Mouse (Mus musculus): ENCODE results near the gene Klra1.
"Not testable (repeated sequence)": the region's sequence is repeated elsewhere in the genome, so short reads cannot be mapped to it uniquely, and the experiment has no call there.

The Klra1 gene

DNA sequence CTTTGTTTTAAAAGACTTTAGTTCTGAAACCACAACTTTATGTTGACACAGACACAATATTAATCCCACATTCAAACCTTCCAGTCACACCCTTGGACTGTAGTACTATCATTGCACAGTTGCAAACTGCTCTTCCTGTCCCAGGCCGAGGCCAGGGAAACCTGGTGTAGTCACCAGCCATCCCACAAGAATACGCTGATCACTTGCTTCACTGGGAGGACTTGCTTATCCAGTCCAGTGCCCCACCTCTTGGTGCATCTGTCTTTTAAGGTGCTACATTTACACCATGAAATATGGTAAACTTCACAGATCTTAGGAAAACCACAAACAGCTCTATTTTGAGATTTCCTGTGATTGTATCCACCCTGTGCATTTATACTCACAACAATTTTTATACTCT is at the start of gene Klra1:
Gene Klra1 (minus strand): TSS at position 125 of the 400 bp plus-strand sequence.
- DNase-seq (ENCODE audit: low spot score in 2 of 2) = no peak

DNA sequence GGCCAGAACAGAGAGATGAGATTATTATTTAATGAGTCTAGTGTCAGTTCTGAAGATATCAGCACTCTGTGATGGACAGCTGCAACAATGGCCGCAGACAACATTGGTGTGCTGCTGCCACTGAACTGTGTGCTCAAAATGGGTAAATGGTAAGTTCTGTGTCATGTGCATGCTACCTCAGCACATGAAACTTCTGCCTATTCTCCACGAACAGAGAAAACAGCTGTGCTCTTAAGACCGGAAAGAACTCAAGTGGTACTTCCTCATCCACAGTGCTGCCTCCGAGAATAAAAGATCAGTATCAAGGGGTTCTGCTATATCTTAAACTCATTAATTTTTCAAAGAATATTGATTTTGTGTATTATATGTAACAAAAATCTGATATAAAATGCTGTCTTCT is 42.8 kb upstream of the Klra1 start:
- no peak for DNase-seq (ENCODE audit: low spot score in 2 of 2)

GRCm38 (mm10) chr6:130419158-130419557 is 32.5 kb upstream of the Klra1 start:
- DNase-seq (ENCODE audit: low spot score in 2 of 2) = no peak

- DNase-seq (ENCODE audit: low spot score in 2 of 2) = no peak
Observed at GRCm38 (mm10) chr6:130404882-130405281, 18.2 kb upstream of the Klra1 start.

- no peak for DNase-seq (ENCODE audit: low spot score in 2 of 2)
Observed at GRCm38 (mm10) chr6:130385803-130386202, 871 bp downstream of the Klra1 start.

DNA sequence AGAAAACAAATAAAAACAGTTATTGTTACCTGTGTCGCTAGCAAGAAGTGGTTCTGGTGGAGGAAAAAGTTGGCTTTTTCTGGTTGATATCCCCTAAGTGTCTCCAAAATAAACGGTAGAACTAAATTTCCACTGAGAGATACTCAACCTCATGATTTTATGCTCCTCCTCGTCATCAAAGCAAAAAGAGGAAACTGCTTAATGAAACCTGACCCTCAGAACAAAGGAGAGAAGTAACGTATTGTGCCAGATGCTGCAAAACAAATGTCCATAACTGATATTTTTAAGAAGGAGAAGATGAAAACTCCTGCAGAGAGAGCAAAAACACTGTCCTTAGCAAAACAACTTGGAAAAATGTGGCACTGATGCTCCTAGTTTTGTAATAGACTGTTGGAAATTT is 4.3 kb downstream of the Klra1 start:
- DNase-seq (ENCODE audit: low spot score in 2 of 2) = no peak

GRCm38 (mm10) chr6:130345381-130345780 is 41.3 kb downstream of the Klra1 start:
- DNase-seq (ENCODE audit: low spot score in 2 of 2) = not testable (repeated sequence)

- DNase-seq (ENCODE audit: low spot score in 2 of 2) = not testable (repeated sequence)
Observed at GRCm38 (mm10) chr6:130341973-130342372, 44.7 kb downstream of the Klra1 start.

DNA sequence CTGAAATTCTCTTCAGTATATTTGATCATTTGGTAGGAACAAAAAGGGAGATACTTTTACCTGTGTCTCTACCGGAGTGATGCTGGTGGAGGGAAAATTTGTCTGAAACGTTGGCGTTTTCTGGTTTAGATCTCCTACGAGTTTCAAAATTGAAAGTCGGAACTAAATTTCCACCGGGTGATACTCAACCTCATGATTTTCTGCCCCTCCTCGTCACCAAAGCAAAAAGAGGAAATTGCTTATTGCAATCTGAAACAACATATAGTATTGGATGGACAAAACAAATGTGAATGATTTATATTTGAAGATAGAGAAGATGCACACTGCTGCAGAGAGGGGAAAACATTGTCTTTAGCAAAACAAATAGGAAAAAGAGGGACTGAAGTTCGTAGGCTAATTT is 49.3 kb downstream of the Klra1 start, which contains the start of gene Klra3:
Gene Klra3 (minus strand): TSS at position 164 of the 400 bp plus-strand sequence.
- no peak for DNase-seq (ENCODE audit: low spot score in 2 of 2)
